Mouse (Mus musculus) hindbrain, embryonic 16.5 days (tissue): ENCODE results near the gene Cntnap4. TPM values are rescaled to one million over a fixed set of nuclear protein-coding genes. Genes with fewer than 3 reads are reported as not detected.

Source experiments
- ATAC-seq: fragments of 200-750 bp; cut with Nextera tagmentation; 2 replicates; pipeline ENCODE4 v1.8.0; 2017; ENCODE audit warnings: moderate TSS enrichment, moderate library complexity
- H3K27ac ChIP-seq: fragments of 300-500 bp; sonication (generic); 2 replicates; pipeline ENCODE4 v1.5.1; 2014; ENCODE audit warnings: low read depth, mild to moderate bottlenecking, control low read depth, low read length, moderate library complexity
- H3K27me3 ChIP-seq: fragments of 300-500 bp; sonication (generic); replicated peaks from 2 replicates; pipeline ENCODE4 v1.6.1; 2014; ENCODE audit warnings: low read length; ENCODE audit not compliant: control insufficient read depth, insufficient read depth
- H3K36me3 ChIP-seq: fragments of 300-500 bp; sonication (generic); 2 replicates; pipeline ENCODE4 v1.6.1; 2014; ENCODE audit warnings: mild to moderate bottlenecking, low read length, moderate library complexity, mixed read lengths; ENCODE audit not compliant: control insufficient read depth, insufficient read depth
- H3K4me1 ChIP-seq: fragments of 300-500 bp; sonication (generic); 2 replicates; pipeline ENCODE4 v1.6.1; 2014; ENCODE audit warnings: low read depth, low read length; ENCODE audit not compliant: control insufficient read depth, insufficient read depth
- H3K4me2 ChIP-seq: fragments of 300-500 bp; sonication (generic); 2 replicates; pipeline ENCODE4 v1.6.1; 2014; ENCODE audit warnings: mild to moderate bottlenecking, low read length, control low read depth, moderate library complexity
- H3K4me3 ChIP-seq: fragments of 300-500 bp; sonication (generic); 2 replicates; pipeline ENCODE4 v1.5.1; 2014; ENCODE audit warnings: mild to moderate bottlenecking, low read length, control low read depth, moderate library complexity
- H3K9ac ChIP-seq: fragments of 300-500 bp; sonication (generic); 2 replicates; pipeline ENCODE4 v1.6.1; 2014; ENCODE audit warnings: low read depth, mild to moderate bottlenecking, control low read depth, low read length, moderate library complexity
- H3K9me3 ChIP-seq: fragments of 300-500 bp; sonication (generic); 2 replicates; pipeline ENCODE4 v1.6.1; 2014; ENCODE audit warnings: mild to moderate bottlenecking, low read length, moderate library complexity; ENCODE audit not compliant: control insufficient read depth
- WGBS: fragments of 180-500 bp; shearing (Covaris S2); extraction: QIAGEN DNeasy Blood & Tissue Kit; methylation state at CpG from one replicate; pipeline ENCODE4 v1.1.7; 2014; 5-methylcytosine and 5-hydroxymethylcytosine counted together
- polyA plus RNA-seq: library from polyadenylated mRNA; unstranded; fragments of >200 nt; fragmentation: Nextera tagmentation; extraction: Ambion mirVana; gene quantifications from 2 replicates; pipeline ENCODE4 v1.2.1, GENCODE M21; 2015

The Cntnap4 gene
- polyA plus RNA-seq, 1 experiment from 2014 or later = 22.1 TPM

DNA sequence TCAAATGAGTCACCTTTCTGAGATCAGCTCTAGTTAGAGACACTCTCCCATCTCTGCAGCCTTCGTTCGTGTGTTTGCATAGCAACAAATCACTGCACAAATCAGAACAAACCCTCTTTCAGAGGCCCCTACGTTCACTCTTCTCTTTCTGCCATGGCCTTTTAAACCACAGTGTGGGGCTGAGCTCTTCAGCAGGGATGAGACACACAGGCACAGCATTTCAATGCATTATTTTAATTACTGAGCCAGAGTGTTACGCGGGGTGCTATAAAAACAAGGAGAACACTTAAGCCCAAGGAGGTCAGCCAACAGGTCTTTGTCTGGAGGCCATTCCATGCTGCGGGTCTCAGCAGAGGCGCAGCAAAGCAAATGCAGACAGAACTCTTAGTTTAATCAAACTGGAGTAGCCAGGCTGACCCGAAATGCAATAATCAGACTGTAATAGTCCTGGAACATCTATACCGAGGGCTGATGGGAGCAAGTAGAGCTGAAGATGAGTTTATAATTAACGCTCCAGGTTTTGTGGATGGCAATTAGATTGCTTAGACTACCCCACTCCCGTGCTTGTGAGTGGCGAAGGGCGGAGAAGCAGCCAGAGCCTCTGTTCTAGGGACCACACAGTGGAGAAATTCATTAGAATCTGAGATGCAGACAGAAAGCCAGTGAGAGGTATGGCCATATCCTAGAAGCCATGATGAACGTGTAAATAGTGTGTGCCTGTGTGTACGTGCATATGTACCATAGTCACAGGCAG, 26.4 kb downstream of the Cntnap4 start:
- peak; percentile 61 for ATAC-seq
- no peak overlapping the region for H3K4me3 ChIP-seq
- H3K4me1 ChIP-seq = peaks cover 5% of the 10 kb centered on the region
- H3K27ac ChIP-seq = no peak overlapping the region; the same call in 1 of the 2 replicates
- WGBS = 58% methylated on average over 15 of the region's 15 CpGs
- H3K4me2 ChIP-seq = no peak overlapping the region
- no peaks in the 10 kb centered on the region for H3K9me3 ChIP-seq
- H3K27me3 ChIP-seq = no peaks in the 10 kb centered on the region
- no peak overlapping the region for H3K9ac ChIP-seq
- no peaks in the 10 kb centered on the region for H3K36me3 ChIP-seq

DNA sequence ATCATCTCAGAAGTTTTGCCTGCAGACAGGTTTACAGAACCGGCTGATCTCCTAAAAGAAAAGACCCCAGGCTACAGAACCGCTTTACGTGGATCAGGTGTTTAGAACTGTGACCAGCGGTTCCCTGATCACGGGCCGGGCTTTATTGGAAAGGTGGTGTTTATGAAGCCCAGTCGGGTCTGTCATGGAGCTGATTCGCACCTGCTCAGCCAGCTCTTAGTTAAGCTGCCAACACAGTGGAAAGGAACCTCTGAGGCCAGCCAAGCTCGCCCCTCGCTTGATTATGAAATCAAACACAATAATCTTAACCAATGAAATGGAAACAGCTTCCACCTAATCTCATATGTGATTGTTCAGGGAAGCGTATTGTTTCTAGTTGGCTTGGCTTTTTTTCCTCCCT, 30.1 kb downstream of the Cntnap4 start:
- Histone ChIP-seq H3K27ac (no peak overlapping the region), H3K4me2 (no peak overlapping the region), H3K4me3 (no peak overlapping the region), H3K36me3 (no peaks in the 10 kb centered on the region), H3K9ac (no peak overlapping the region), H3K4me1 (peaks cover 5% of the 10 kb centered on the region), H3K9me3 (no peaks in the 10 kb centered on the region), H3K27me3 (no peaks in the 10 kb centered on the region)
- WGBS = 80% methylated on average over 11 of the region's 11 CpGs
- ATAC-seq = no peak

DNA sequence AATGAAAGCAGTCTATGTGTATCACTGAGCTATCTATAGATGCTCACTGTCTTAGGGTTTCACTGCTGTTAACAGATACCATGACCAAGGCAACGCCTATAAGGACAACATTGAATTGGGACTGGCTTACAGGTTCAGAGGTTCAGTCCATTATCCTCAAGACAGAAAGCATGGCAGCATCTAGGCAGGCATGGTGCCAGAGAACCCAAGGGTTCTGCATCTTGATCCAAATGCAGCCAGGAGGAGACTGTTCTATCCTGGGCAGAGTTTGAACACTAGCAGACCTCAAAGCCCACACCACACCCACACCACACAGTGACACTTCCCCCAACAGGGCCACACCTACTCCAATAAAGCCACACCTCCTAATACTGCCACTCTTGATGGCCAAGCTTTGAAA, 31.3 kb downstream of the Cntnap4 start:
- Histone ChIP-seq H3K9me3 (no peaks in the 10 kb centered on the region), H3K4me2 (no peak overlapping the region), H3K36me3 (no peaks in the 10 kb centered on the region), H3K4me3 (no peak overlapping the region), H3K9ac (no peak overlapping the region), H3K27me3 (no peaks in the 10 kb centered on the region), H3K27ac (no peak overlapping the region), H3K4me1 (peaks cover 1% of the 10 kb centered on the region)
- WGBS = 75% methylated on average over 1 of the region's 1 CpGs
- no peak for ATAC-seq

DNA sequence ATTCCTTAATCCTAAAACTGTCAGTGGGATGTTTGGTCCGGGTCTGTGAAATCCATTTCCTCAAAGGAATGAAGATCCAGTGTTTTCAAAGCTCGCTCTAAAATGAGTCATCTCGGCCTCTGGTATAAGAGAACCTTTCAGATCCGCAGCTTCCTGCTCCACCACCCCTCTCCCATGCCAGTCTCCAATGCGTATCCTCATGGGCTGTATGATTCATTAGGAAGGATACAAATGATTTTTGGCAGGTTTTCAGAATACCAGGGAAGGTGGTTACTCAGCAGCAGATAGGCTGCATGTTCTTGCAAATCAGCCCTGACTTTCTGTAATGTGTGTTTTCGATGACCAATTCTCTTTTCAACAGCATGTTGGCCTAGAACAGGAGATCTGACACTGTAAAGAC, 40.3 kb downstream of the Cntnap4 start:
- no peaks in the 10 kb centered on the region for H3K9me3 ChIP-seq
- no peaks in the 10 kb centered on the region; the same call in 1 of the 2 replicates for H3K4me1 ChIP-seq
- H3K4me2 ChIP-seq = no peak overlapping the region
- WGBS = 67% methylated on average over 6 of the region's 6 CpGs
- no peaks in the 10 kb centered on the region for H3K36me3 ChIP-seq
- H3K9ac ChIP-seq = no peak overlapping the region
- H3K4me3 ChIP-seq = no peak overlapping the region
- H3K27ac ChIP-seq = no peak overlapping the region
- ATAC-seq = no peak
- no peaks in the 10 kb centered on the region for H3K27me3 ChIP-seq

DNA sequence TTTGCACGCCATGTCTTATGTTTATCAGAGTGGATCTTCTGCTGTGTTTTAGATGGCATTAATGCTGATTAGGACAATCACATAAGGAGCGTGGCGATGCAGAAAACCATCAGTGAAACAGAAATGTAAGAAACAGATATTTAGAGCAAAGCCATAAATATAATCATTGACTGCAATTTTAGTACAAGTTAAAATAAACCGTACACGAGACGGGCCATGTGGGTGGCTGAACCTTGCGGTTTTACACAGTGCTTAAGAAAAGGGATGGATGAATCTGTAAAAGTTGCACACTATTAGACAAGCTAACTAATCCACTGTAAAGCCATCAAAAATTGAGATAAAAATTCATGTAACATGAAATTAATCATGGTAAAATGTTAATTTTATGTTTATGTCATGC, 58.9 kb downstream of the Cntnap4 start:
- Histone ChIP-seq H3K27me3 (no peaks in the 10 kb centered on the region), H3K9ac (no peak overlapping the region), H3K4me3 (no peak overlapping the region), H3K4me1 (no peaks in the 10 kb centered on the region), H3K36me3 (no peaks in the 10 kb centered on the region), H3K4me2 (no peak overlapping the region), H3K9me3 (no peaks in the 10 kb centered on the region), H3K27ac (no peak overlapping the region)
- 87% methylated on average over 7 of the region's 7 CpGs for WGBS
- no peak for ATAC-seq

DNA sequence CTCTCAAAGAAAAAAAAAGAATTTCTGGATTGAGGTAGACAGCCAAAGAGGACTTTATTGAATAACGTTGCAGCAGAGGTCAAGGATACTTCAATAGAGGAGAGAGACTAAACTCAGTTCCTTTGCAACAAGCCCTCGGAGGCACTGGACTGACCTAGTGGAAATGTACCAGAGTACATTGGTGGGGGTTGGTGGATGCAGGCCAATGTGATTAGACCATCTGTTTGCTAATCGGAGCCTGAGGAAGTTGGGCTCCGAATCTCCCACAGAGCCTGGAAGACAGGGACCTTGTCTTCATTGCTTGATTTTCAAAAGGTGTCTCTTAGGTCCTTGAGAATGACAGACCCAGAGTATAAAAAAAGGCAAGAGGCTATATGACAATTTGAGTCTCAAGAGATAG, 82.8 kb downstream of the Cntnap4 start:
- Histone ChIP-seq H3K4me3 (no peak overlapping the region), H3K27me3 (no peaks in the 10 kb centered on the region), H3K9ac (no peak overlapping the region), H3K27ac (no peak overlapping the region), H3K4me2 (no peak overlapping the region), H3K9me3 (no peaks in the 10 kb centered on the region), H3K4me1 (no peaks in the 10 kb centered on the region), H3K36me3 (no peaks in the 10 kb centered on the region)
- 64% methylated on average over 4 of the region's 4 CpGs for WGBS
- ATAC-seq = no peak

DNA sequence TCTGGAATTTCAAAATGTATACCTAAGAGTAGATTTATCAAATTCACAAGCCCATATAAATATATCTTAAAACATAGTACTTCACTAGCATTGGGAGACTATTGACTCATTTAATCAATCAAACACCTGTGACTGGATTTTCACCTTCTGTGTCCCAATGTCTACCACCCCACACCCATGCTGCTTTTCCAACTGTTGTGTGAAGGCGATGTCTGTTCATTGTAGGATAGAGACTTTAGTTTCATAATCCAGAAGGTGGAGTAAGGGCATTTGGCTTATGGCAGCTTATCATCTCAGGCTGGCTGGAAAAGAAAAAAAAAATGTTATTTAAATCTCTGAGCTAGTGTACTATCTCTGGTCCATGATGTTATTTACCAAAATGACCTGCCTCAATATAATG, 83.4 kb downstream of the Cntnap4 start:
- no peak overlapping the region for H3K9ac ChIP-seq
- WGBS = 88% methylated on average over 1 of the region's 1 CpGs
- no peaks in the 10 kb centered on the region for H3K27me3 ChIP-seq
- no peak overlapping the region for H3K4me3 ChIP-seq
- ATAC-seq = no peak
- H3K4me2 ChIP-seq = no peak overlapping the region
- H3K4me1 ChIP-seq = no peaks in the 10 kb centered on the region
- H3K36me3 ChIP-seq = no peaks in the 10 kb centered on the region
- no peaks in the 10 kb centered on the region for H3K9me3 ChIP-seq
- no peak overlapping the region for H3K27ac ChIP-seq

DNA sequence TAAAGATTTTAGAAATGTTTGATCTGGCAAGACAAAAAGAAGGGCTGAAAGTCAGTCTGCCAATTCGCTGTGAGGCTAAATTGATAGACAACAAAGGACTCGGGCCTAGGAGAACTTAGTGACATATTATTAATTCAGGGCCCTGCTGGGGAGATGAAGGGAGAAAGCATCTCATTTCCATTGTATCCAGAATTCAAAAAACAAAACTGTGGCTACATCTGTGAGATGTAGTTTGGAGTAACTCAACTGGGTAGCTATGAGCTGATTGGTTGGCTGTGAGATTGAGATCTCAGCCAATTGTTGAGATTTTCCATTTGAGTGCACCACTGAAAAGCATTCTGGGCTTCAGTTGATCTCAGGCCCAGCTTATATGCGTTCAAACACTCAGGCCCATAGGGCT, 84.2 kb downstream of the Cntnap4 start:
- H3K4me3 ChIP-seq = no peak overlapping the region
- 46% methylated on average over 3 of the region's 3 CpGs for WGBS
- no peak; the same call in 1 of the 2 replicates for ATAC-seq
- no peak overlapping the region for H3K4me2 ChIP-seq
- H3K9ac ChIP-seq = no peak overlapping the region
- H3K27me3 ChIP-seq = no peaks in the 10 kb centered on the region
- no peak overlapping the region for H3K27ac ChIP-seq
- no peaks in the 10 kb centered on the region for H3K36me3 ChIP-seq
- H3K9me3 ChIP-seq = no peaks in the 10 kb centered on the region
- no peaks in the 10 kb centered on the region for H3K4me1 ChIP-seq

DNA sequence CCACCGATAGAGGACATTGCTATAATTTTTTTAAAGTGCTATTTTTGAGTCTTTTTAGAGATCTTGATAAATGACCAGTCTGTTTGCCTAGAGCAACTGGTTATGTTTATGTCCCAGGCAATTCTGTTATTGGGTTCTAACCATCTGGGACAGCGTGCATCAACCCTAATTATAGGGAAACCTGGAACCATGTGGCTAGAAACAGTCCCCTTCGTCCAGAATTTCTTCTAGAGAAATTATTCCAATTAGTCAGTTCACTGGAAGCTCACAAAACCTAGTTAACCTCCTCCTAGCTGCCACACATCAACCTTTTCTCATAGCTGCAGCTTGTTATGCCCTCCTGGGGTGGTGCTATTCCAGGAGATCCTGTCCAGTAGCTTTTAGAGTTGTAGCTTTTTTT, 94.2 kb downstream of the Cntnap4 start:
- H3K9ac ChIP-seq = no peak overlapping the region
- H3K4me3 ChIP-seq = no peak overlapping the region
- whole genome bisulfite sequencing = 60% methylated on average over 3 of the region's 3 CpGs
- ATAC-seq = no peak
- no peaks in the 10 kb centered on the region for H3K4me1 ChIP-seq
- no peak overlapping the region for H3K4me2 ChIP-seq
- H3K9me3 ChIP-seq = no peaks in the 10 kb centered on the region
- H3K36me3 ChIP-seq = no peaks in the 10 kb centered on the region
- no peak overlapping the region for H3K27ac ChIP-seq
- H3K27me3 ChIP-seq = no peaks in the 10 kb centered on the region
